Mouse (Mus musculus) heart, embryonic 11.5 days (tissue): ENCODE results near the gene Nek9. TPM values are rescaled to one million over a fixed set of nuclear protein-coding genes. Genes with fewer than 3 reads are reported as not detected.

Experiments used
- ATAC-seq: fragments of 200-750 bp; cut with Nextera tagmentation; replicated peaks from 2 replicates; pipeline ENCODE4 v1.8.0; 2017; ENCODE audit warnings: moderate library complexity; ENCODE audit not compliant: insufficient number of reproducible peaks, low FRiP score, low TSS enrichment
- H3K27ac ChIP-seq: fragments of 300-500 bp; sonication (generic); 2 replicates; pipeline ENCODE4 v1.5.1; 2014; ENCODE audit warnings: mild to moderate bottlenecking, low read depth, low read length
- H3K27me3 ChIP-seq: fragments of 300-500 bp; sonication (generic); 2 replicates; pipeline ENCODE4 v1.6.1; 2014; ENCODE audit warnings: mild to moderate bottlenecking, low read length, mixed read lengths; ENCODE audit not compliant: control insufficient read depth, insufficient read depth
- H3K36me3 ChIP-seq: fragments of 300-500 bp; sonication (generic); 2 replicates; pipeline ENCODE4 v1.6.1; 2014; ENCODE audit warnings: mild to moderate bottlenecking, low read length, moderate library complexity, mixed read lengths; ENCODE audit not compliant: control insufficient read depth, insufficient read depth
- H3K4me1 ChIP-seq: fragments of 300-500 bp; sonication (generic); 2 replicates; pipeline ENCODE4 v1.6.1; 2014; ENCODE audit warnings: low read length; ENCODE audit not compliant: control insufficient read depth, insufficient read depth
- H3K4me2 ChIP-seq: fragments of 300-500 bp; sonication (generic); 2 replicates; pipeline ENCODE4 v1.6.1; 2014; ENCODE audit warnings: mild to moderate bottlenecking, moderate library complexity
- H3K4me3 ChIP-seq: fragments of 300-500 bp; sonication (generic); 2 replicates; pipeline ENCODE4 v1.5.1; 2014; ENCODE audit warnings: low read depth, low read length
- H3K9ac ChIP-seq: fragments of 300-500 bp; sonication (generic); 2 replicates; pipeline ENCODE4 v1.6.1; 2014; ENCODE audit warnings: mild to moderate bottlenecking, low read depth, low read length, moderate library complexity
- H3K9me3 ChIP-seq: fragments of 300-500 bp; sonication (generic); replicated peaks from 2 replicates; pipeline ENCODE4 v1.6.1; 2016; ENCODE audit warnings: low read length; ENCODE audit not compliant: control insufficient read depth
- WGBS: fragments of 180-500 bp; shearing (Covaris S2); extraction: QIAGEN DNeasy Blood & Tissue Kit; methylation state at CpG from one replicate; pipeline ENCODE4 v1.1.7; 2014; ENCODE audit not compliant: insufficient replicate concordance; 5-methylcytosine and 5-hydroxymethylcytosine counted together
- polyA plus RNA-seq: library from polyadenylated mRNA; unstranded; fragments of >200 nt; fragmentation: Nextera tagmentation; extraction: Ambion mirVana; gene quantifications from 2 replicates; pipeline ENCODE4 v1.2.1, GENCODE M21; 2014

Nek9 gene
- polyA plus RNA-seq, 1 experiment from 2014 or later: 15.6 TPM

GRCm38 (mm10) chr12:85271132-85271842 lies 67.9 kb downstream of the Nek9 start:
- H3K27me3 ChIP-seq: no peaks in the 10 kb centered on the region
- ATAC-seq: no peak
- H3K36me3 ChIP-seq: no peaks in the 10 kb centered on the region
- H3K4me3 ChIP-seq: no peak overlapping the region
- 74% methylated on average over 7 of the region's 7 CpGs for WGBS
- H3K27ac ChIP-seq: no peak overlapping the region
- no peak overlapping the region for H3K9ac ChIP-seq
- no peaks in the 10 kb centered on the region; the same call in 1 of the 2 replicates for H3K4me1 ChIP-seq
- no peak overlapping the region for H3K4me2 ChIP-seq
- no peaks in the 10 kb centered on the region for H3K9me3 ChIP-seq

- peak; percentile 83 for ATAC-seq
- Histone ChIP-seq H3K36me3 (no peaks in the 10 kb centered on the region), H3K4me1 (no peaks in the 10 kb centered on the region; the same call in 1 of the 2 replicates), H3K4me2 (peak within 1 kb of the TSS; percentile 66), H3K4me3 (peak within 1 kb of the TSS; percentile 56), H3K9ac (peak within 1 kb of the TSS; percentile 84), H3K27me3 (no peaks in the 10 kb centered on the region), H3K9me3 (no peaks in the 10 kb centered on the region), H3K27ac (peak within 1 kb of the TSS; percentile 70)
- under 1% methylated on average over 35 of the region's 35 CpGs for WGBS
These were observed 68.8 kb downstream of the Nek9 start, which contains the start of gene Mlh3 for GRCm38 (mm10) chr12:85270319-85270718. TSS of gene Mlh3 (minus strand) at chr12:85270599.

- Histone ChIP-seq H3K4me1 (no peaks in the 10 kb centered on the region; the same call in 1 of the 2 replicates), H3K9me3 (no peaks in the 10 kb centered on the region), H3K27ac (peak overlapping the region; percentile 70), H3K36me3 (no peaks in the 10 kb centered on the region), H3K9ac (peak overlapping the region; percentile 84), H3K4me2 (peak overlapping the region; percentile 66), H3K27me3 (no peaks in the 10 kb centered on the region), H3K4me3 (peak overlapping the region; percentile 56)
- 56% methylated on average over 3 of the region's 3 CpGs for WGBS
- ATAC-seq: no peak
These were observed 69.3 kb downstream of the Nek9 start for GRCm38 (mm10) chr12:85269821-85270220.

GRCm38 (mm10) chr12:85266248-85266647 lies 72.9 kb downstream of the Nek9 start:
- WGBS: 77% methylated on average over 3 of the region's 3 CpGs
- H3K9ac ChIP-seq: no peak overlapping the region
- H3K9me3 ChIP-seq: no peaks in the 10 kb centered on the region
- no peak overlapping the region for H3K4me3 ChIP-seq
- H3K36me3 ChIP-seq: no peaks in the 10 kb centered on the region
- ATAC-seq: no peak
- no peak overlapping the region for H3K27ac ChIP-seq
- no peak overlapping the region for H3K4me2 ChIP-seq
- no peaks in the 10 kb centered on the region; the same call in 1 of the 2 replicates for H3K4me1 ChIP-seq
- no peaks in the 10 kb centered on the region for H3K27me3 ChIP-seq

- Histone ChIP-seq H3K36me3 (no peaks in the 10 kb centered on the region), H3K27me3 (no peaks in the 10 kb centered on the region), H3K4me1 (no peaks in the 10 kb centered on the region; the same call in 1 of the 2 replicates), H3K9ac (no peak overlapping the region), H3K27ac (no peak overlapping the region), H3K4me3 (no peak overlapping the region), H3K4me2 (no peak overlapping the region), H3K9me3 (no peaks in the 10 kb centered on the region)
- WGBS: 44% methylated on average over 7 of the region's 7 CpGs
- ATAC-seq: no peak
These were observed 74.2 kb downstream of the Nek9 start for GRCm38 (mm10) chr12:85264940-85265339.

- Histone ChIP-seq H3K4me3 (no peak overlapping the region), H3K36me3 (no peaks in the 10 kb centered on the region), H3K9ac (no peak overlapping the region), H3K27me3 (no peaks in the 10 kb centered on the region), H3K27ac (no peak overlapping the region), H3K4me1 (no peaks in the 10 kb centered on the region), H3K4me2 (no peak overlapping the region), H3K9me3 (no peaks in the 10 kb centered on the region)
- 81% methylated on average over 8 of the region's 8 CpGs for WGBS
- ATAC-seq: no peak
These were observed 74.6 kb downstream of the Nek9 start for GRCm38 (mm10) chr12:85264531-85264930.

GRCm38 (mm10) chr12:85263190-85263589 lies 76.0 kb downstream of the Nek9 start:
- no peaks in the 10 kb centered on the region for H3K36me3 ChIP-seq
- WGBS: 77% methylated on average over 5 of the region's 5 CpGs
- no peaks in the 10 kb centered on the region for H3K9me3 ChIP-seq
- no peak overlapping the region for H3K27ac ChIP-seq
- no peaks in the 10 kb centered on the region for H3K27me3 ChIP-seq
- no peak overlapping the region for H3K9ac ChIP-seq
- H3K4me3 ChIP-seq: no peak overlapping the region
- no peak for ATAC-seq
- no peaks in the 10 kb centered on the region for H3K4me1 ChIP-seq
- H3K4me2 ChIP-seq: no peak overlapping the region

- ATAC-seq: no peak
- Histone ChIP-seq H3K27ac (no peak overlapping the region), H3K9ac (no peak overlapping the region), H3K4me1 (no peaks in the 10 kb centered on the region), H3K9me3 (no peaks in the 10 kb centered on the region), H3K27me3 (no peaks in the 10 kb centered on the region), H3K4me3 (no peak overlapping the region), H3K4me2 (no peak overlapping the region), H3K36me3 (no peaks in the 10 kb centered on the region)
- WGBS: 58% methylated on average over 10 of the region's 10 CpGs
These were observed 76.7 kb downstream of the Nek9 start for GRCm38 (mm10) chr12:85262489-85262888.
